Mouse (Mus musculus) cerebellum, postnatal 4 days (tissue): ENCODE results near the gene Srp72.
"Not testable (repeated sequence)": the region's sequence is repeated elsewhere in the genome, so short reads cannot be mapped to it uniquely, and the experiment has no call there.

Experiments
- DNase-seq, 2 experiments: peaks; one replicate each; pipeline ENCODE4 v3.0.0; 2022; ENCODE audit warnings: low spot score in 2 of 2, mixed read lengths in 1 of 2

The Srp72 gene

DNA sequence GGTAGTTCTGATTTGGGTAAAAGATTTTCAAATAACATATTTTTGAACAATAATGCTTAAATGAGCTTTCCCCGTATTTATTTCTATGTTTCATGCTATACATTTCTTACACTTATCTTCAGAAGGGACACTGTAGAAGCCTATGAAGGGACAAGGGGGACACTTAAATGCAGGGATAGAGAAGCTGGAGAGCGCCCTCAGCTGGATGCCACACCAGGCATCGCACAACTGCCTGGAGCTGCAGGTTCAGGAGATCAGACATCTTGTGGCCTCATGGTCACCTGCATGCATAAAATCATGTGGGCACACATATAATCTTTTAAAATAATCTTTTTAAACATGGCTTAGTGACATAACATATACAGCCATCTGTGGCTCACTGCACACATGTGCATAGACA lies 9.8 kb upstream of the Srp72 start:
- no peak for DNase-seq

- DNase-seq, result no peak
These were observed 5.2 kb upstream of the Srp72 start for GRCm38 (mm10) chr5:76969250-76969649.

DNA sequence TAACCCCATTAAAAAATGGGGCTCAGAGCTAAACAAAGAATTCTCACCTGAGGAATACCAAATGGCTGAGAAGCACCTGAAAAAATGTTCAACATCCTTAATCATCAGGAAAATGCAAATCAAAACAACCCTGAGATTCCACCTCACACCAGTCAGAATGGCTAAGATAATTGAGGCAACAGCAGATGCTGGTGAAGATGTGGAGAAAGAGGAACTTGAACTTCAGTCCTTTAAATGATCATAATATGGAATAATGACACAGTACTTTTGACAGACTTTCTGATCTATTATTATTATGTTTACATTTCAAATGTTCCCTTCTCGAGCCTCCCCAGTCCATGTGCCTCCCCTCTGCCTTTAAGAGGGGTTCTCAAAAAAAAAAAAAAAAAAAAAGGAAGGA lies 3.4 kb upstream of the Srp72 start:
- not testable (repeated sequence) for DNase-seq

- no peak for DNase-seq
These were observed 995 bp upstream of the Srp72 start for GRCm38 (mm10) chr5:76973488-76973887.

GRCm38 (mm10) chr5:76974207-76974553 lies 303 bp upstream of the Srp72 start:
- no peak for DNase-seq

GRCm38 (mm10) chr5:76975736-76976135 lies 1.3 kb downstream of the Srp72 start:
- no peak for DNase-seq

DNA sequence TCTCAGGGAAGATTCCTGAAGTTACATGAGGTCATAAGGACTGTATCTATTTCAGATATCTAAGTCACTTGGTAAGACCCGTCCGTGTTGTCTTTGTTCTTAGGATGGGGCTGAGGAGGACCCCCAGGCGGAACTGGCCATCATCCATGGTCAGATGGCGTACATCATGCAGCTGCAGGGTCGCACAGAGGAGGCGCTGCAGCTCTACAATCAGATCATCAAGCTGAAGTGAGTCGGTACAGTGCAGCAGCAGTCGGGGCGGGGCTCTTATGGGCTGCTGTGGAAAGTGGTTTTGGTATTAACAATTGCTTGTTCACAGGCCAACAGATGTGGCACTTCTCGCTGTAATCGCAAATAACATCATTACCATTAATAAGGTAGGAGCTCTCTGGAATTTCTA lies 9.5 kb downstream of the Srp72 start:
- DNase-seq, result no peak

- DNase-seq, result no peak
These were observed 16.3 kb downstream of the Srp72 start for GRCm38 (mm10) chr5:76990789-76991188.

DNA sequence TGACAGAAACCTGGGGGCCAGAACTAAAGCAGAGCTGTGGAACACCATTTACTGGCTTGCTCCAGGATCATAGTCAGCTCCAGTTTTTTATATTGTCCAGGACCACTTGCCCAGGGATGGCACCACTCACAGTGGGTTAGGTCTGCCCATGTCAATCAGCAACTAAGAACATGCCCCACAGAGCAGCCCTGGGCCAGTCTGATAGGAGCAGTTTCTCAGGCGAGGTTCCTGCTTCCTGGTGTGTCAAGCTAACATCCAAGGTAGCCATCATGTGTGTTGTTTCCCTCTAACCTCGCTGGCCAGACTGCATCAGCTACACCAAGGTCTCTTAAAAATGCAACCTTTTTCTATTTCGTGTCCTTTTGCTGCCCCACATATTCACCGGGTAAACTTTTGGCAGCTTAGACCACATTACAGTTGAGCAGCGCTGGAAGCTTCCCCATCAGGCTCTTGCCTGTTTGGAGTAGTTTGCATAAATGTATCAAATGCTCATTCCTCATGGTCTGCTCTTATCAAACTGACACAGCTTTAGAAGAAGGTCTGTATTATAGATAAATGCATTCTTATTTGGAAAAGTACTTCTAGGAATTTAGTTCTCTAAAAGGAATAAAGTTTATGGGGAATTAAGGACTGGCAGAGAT lies 18.8 kb downstream of the Srp72 start:
- DNase-seq, result no peak

GRCm38 (mm10) chr5:76998416-76998815 lies 23.9 kb downstream of the Srp72 start:
- DNase-seq, result no peak

- DNase-seq, result no peak
These were observed 26.7 kb downstream of the Srp72 start for GRCm38 (mm10) chr5:77001192-77001591.

DNA sequence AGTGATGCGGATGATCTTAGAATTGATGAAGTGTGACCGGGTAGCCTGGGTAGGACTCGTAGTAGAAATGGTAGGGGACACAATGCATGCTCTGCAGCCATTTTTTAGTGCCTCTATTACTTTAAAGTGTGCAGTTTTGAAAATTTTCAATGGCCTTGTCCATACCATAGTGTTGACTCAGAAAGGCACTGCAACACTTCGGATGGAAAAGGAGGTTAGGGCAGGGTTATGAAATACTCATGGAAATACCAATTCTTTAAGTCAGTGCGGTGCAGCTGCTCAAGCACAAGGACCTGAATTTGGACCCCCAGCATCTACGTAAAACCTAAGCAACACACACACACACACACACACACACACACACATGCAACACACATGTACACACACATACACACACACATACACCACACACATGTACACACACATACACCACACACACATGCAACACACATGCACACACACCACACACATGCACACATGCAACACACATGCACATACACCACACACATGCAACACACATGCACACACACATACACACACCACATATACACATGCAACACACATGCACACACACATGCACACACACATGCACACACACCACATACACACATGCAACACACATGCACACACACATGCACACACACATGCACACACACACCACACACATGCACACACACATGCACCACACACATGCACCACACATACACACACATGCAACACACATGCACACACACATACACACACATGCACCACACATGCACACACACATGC lies 29.8 kb downstream of the Srp72 start, which contains the start of gene Arl9:
Gene Arl9, plus strand, starts transcription at position 5 of the 771 bp plus-strand sequence.
- no peak for DNase-seq

GRCm38 (mm10) chr5:77010352-77010751 lies 35.9 kb downstream of the Srp72 start:
- no peak for DNase-seq

DNA sequence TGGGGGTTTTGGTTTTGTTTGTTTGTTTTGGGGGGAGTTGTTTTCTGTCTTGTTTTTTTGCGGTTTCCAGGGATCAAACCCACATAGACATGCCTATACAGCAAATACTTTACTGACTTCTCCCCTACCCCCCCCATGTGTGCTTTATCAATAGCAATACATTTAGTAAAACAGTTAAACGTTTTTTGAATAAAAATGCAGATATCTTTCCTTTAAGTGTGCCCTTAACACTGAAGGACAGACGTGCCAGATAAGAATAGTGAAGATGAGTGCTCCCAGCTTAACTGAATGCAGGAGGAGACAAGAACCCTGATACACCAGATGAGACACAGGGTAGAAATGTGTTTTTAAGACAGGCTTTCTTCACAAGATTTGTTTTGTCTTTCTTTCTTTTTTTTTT lies 36.6 kb downstream of the Srp72 start:
- no peak for DNase-seq

- DNase-seq, result no peak
These were observed 38.7 kb downstream of the Srp72 start for GRCm38 (mm10) chr5:77013171-77013570.

GRCm38 (mm10) chr5:77015544-77016482 lies 41.3 kb downstream of the Srp72 start, which contains the start of gene Thegl:
Gene Thegl, plus strand, starts transcription at chr5:77016023.
- DNase-seq, result peak; percentile 30 to 58

GRCm38 (mm10) chr5:77028034-77028433 lies 53.6 kb downstream of the Srp72 start:
- no peak for DNase-seq

DNA sequence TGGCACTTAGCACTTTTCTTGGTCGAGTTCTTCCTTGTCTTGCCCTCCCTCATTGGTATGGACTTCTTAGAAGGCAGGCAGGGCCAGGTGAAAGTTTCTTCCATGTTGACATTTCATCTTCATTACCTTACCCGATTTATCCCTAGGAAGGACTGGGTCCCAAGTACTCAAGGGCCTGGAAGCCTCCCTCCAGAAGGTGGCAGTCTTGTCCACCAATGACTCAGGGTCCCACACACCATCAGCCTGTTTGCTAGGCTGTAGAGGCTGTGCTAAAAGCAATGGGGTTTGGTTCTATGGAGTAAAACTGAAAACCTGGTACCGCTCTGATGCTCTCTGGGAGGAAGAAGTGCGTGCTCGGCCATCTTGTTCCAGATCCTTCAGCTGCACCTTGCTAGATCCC lies 55.3 kb downstream of the Srp72 start:
- peak in 1 of 2 experiments; percentile 8 for DNase-seq

GRCm38 (mm10) chr5:77035101-77035500 lies 60.6 kb downstream of the Srp72 start:
- not testable (repeated sequence) for DNase-seq

GRCm38 (mm10) chr5:77038451-77038850 lies 64.0 kb downstream of the Srp72 start:
- DNase-seq, result no peak

DNA sequence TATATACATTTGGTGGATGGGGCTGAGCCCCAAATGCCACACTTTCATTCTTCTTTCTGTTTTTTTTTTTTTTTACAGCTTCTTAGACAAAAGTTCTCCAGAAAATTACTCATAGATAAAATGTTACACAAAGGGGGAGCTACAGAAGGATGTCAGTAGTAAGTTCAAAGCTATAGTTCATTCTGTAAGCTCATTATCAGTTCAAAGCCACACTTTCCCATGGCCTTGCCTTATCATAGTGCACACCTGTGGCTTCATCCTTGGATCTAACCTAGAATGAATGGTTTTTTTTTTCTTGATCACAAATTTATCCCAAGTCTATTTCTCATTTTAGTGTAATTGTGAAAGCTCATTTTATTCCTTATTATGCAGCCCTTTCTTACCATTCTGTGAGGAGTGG lies 64.9 kb downstream of the Srp72 start:
- no peak for DNase-seq

DNA sequence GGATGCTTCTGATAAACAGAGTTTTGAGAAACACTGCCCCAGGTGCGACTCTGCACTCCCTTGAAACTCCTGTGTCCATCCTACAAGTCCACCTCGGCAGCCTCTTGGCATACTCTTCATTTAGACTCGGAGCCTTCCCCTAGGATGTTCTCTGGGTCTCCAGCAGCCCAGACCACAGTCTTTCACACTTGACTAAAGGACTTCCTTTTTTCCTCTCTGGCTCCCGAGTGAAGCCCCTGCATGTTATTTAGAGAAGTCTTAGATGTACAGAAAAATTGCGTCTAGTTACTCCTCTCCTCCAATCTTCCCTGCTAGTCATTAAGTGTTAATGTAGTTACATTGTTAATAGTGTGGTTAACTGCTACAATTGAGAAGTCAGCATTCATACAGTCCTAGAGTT lies 69.9 kb downstream of the Srp72 start:
- no peak for DNase-seq
